Mouse (Mus musculus): ENCODE measurements at regions not wholly inside any gene's neighbourhood (a gene's known extent, or its start where the extent isn't known, plus 50 kb on each side); places are given as distances from the start of the nearest gene placed in this dataset.

DNA sequence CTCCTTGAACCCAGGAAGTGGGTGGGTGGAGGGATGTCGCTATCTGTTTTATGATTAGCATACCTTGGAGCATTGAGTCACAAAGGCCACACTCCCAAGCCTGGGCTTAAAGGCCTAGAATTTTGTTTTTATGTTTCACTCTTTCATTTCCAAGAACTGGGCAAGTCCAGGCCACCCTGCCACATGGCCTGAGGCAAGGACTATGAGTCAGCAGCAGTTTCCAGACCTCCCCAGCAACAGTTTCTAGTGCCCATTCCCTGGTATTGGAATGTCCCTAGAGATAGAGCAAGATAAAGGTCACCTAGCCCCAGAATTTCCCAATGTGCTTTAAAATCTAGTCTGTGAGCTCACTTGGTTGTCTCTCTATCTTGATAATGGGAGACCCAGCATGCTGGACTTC is 178.0 kb downstream of the Samd5 start:
- H3K4me3 ChIP-seq (replicated peaks; ENCODE audit: low read length): no peak overlapping the region
- no peak for ATAC-seq (ENCODE audit: insufficient read depth, low FRiP score)
- no peak overlapping the region for H3K27ac ChIP-seq (ENCODE audit: low read length)
- 100% methylated on average over 1 of the region's 1 CpGs for WGBS
- H3K4me2 ChIP-seq (ENCODE audit: low read depth, low read length): no peak overlapping the region
- H3K27me3 ChIP-seq (ENCODE audit: control insufficient read depth, insufficient read depth, low read length): no peaks in the 10 kb centered on the region
- no peaks in the 10 kb centered on the region for H3K4me1 ChIP-seq (ENCODE audit: control insufficient read depth, insufficient read depth, low read length)
- no peak overlapping the region for H3K9ac ChIP-seq (ENCODE audit: low read length)
- no peaks in the 10 kb centered on the region for H3K9me3 ChIP-seq (replicated peaks; ENCODE audit: control insufficient read depth, low read length)
- no peaks in the 10 kb centered on the region for H3K36me3 ChIP-seq (ENCODE audit: control insufficient read depth, insufficient read depth, low read length)

- no peak overlapping the region for H3K4me3 ChIP-seq (replicated peaks; ENCODE audit: low read length)
- H3K9me3 ChIP-seq (replicated peaks; ENCODE audit: control insufficient read depth, low read length): no peaks in the 10 kb centered on the region
- H3K4me1 ChIP-seq (ENCODE audit: control insufficient read depth, insufficient read depth, low read length): no peaks in the 10 kb centered on the region
- H3K9ac ChIP-seq (ENCODE audit: low read length): no peak overlapping the region
- no peaks in the 10 kb centered on the region for H3K36me3 ChIP-seq (ENCODE audit: control insufficient read depth, insufficient read depth, low read length)
- H3K27me3 ChIP-seq (ENCODE audit: control insufficient read depth, insufficient read depth, low read length): no peaks in the 10 kb centered on the region
- H3K27ac ChIP-seq (ENCODE audit: low read length): no peak overlapping the region
- WGBS: 35% methylated on average over 6 of the region's 6 CpGs
- H3K4me2 ChIP-seq (ENCODE audit: low read depth, low read length): no peak overlapping the region
- no peak for ATAC-seq (ENCODE audit: insufficient read depth, low FRiP score)
Measured at GRCm38 (mm10) chr10:9495143-9495651, 179.8 kb downstream of the Samd5 start.

DNA sequence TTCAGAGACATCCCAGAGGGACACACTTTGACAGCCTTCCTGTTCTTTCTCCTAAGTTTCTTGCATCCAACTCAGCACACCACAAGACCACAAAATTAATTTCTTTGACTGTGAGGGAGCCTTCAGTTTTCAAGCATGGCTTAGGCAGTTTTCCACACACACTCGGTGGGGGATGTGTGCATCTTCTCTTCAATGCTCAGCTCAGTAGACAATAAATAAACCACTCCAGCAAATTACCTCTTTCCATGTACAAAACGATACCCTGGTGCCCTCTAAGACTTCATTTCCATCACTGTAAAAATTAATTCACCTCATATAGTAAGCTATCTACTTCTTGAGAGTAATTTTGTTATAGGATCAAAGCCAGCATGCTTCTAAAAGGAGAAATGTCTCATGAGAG is 184.6 kb downstream of the Samd5 start:
- WGBS: 79% methylated on average over 2 of the region's 2 CpGs
- Histone ChIP-seq H3K4me1 (ENCODE audit: control insufficient read depth, insufficient read depth, low read length) (no peaks in the 10 kb centered on the region), H3K4me2 (ENCODE audit: low read depth, low read length) (no peak overlapping the region), H3K4me3 (replicated peaks; ENCODE audit: low read length) (no peak overlapping the region), H3K36me3 (ENCODE audit: control insufficient read depth, insufficient read depth, low read length) (no peaks in the 10 kb centered on the region), H3K9me3 (replicated peaks; ENCODE audit: control insufficient read depth, low read length) (no peaks in the 10 kb centered on the region), H3K27ac (ENCODE audit: low read length) (no peak overlapping the region), H3K9ac (ENCODE audit: low read length) (no peak overlapping the region), H3K27me3 (ENCODE audit: control insufficient read depth, insufficient read depth, low read length) (no peaks in the 10 kb centered on the region)
- ATAC-seq (ENCODE audit: insufficient read depth, low FRiP score): no peak

GRCm38 (mm10) chr10:9462361-9462760 is 212.6 kb downstream of the Samd5 start:
- Histone ChIP-seq H3K9ac (ENCODE audit: low read length) (no peak overlapping the region), H3K4me1 (ENCODE audit: control insufficient read depth, insufficient read depth, low read length) (0 out of 2 replicates have a peak, but pooled peaks cover 7% of the 10 kb centered on the region), H3K27ac (ENCODE audit: low read length) (no peak overlapping the region), H3K9me3 (replicated peaks; ENCODE audit: control insufficient read depth, low read length) (no peaks in the 10 kb centered on the region), H3K27me3 (ENCODE audit: control insufficient read depth, insufficient read depth, low read length) (no peaks in the 10 kb centered on the region), H3K4me3 (replicated peaks; ENCODE audit: low read length) (no peak overlapping the region), H3K36me3 (ENCODE audit: control insufficient read depth, insufficient read depth, low read length) (no peaks in the 10 kb centered on the region), H3K4me2 (ENCODE audit: low read depth, low read length) (no peak overlapping the region)
- 55% methylated on average over 6 of the region's 6 CpGs for WGBS
- no peak for ATAC-seq (ENCODE audit: insufficient read depth, low FRiP score)

DNA sequence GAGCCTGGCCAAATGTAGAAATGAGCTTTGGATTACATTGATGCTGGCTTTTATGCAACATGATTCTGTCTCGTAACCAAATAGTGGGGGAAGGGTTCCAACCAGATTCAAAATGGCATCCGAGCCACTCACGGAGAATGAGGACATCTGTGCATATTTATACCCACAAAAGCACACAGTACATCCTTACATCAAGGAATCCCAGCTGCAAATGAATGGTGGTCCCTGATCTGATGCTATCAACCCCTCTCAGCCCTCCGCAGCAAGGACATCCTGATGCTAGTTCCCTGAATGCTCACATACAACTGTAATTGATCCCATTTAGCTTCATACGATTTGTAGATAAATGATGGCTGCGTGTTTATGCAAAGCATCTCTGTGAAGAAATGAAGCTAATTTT is 215.9 kb downstream of the Samd5 start:
- H3K27ac ChIP-seq (ENCODE audit: low read length): no peak overlapping the region
- ATAC-seq (ENCODE audit: insufficient read depth, low FRiP score): no peak
- H3K36me3 ChIP-seq (ENCODE audit: control insufficient read depth, insufficient read depth, low read length): no peaks in the 10 kb centered on the region
- no peaks in the 10 kb centered on the region for H3K27me3 ChIP-seq (ENCODE audit: control insufficient read depth, insufficient read depth, low read length)
- WGBS: 87% methylated on average over 6 of the region's 6 CpGs
- no peaks in the 10 kb centered on the region for H3K9me3 ChIP-seq (replicated peaks; ENCODE audit: control insufficient read depth, low read length)
- H3K9ac ChIP-seq (ENCODE audit: low read length): no peak overlapping the region
- H3K4me3 ChIP-seq (replicated peaks; ENCODE audit: low read length): no peak overlapping the region
- H3K4me2 ChIP-seq (ENCODE audit: low read depth, low read length): no peak overlapping the region
- 0 out of 2 replicates have a peak, but pooled peaks cover 7% of the 10 kb centered on the region for H3K4me1 ChIP-seq (ENCODE audit: control insufficient read depth, insufficient read depth, low read length)

GRCm38 (mm10) chr10:9458466-9458865 is 216.5 kb downstream of the Samd5 start:
- 0 out of 2 replicates have a peak, but pooled peaks cover 7% of the 10 kb centered on the region for H3K4me1 ChIP-seq (ENCODE audit: control insufficient read depth, insufficient read depth, low read length)
- H3K4me2 ChIP-seq (ENCODE audit: low read depth, low read length): no peak overlapping the region
- WGBS: 66% methylated on average over 2 of the region's 2 CpGs
- no peaks in the 10 kb centered on the region for H3K27me3 ChIP-seq (ENCODE audit: control insufficient read depth, insufficient read depth, low read length)
- no peak overlapping the region for H3K4me3 ChIP-seq (replicated peaks; ENCODE audit: low read length)
- no peaks in the 10 kb centered on the region for H3K36me3 ChIP-seq (ENCODE audit: control insufficient read depth, insufficient read depth, low read length)
- no peaks in the 10 kb centered on the region for H3K9me3 ChIP-seq (replicated peaks; ENCODE audit: control insufficient read depth, low read length)
- ATAC-seq (ENCODE audit: insufficient read depth, low FRiP score): no peak
- no peak overlapping the region for H3K27ac ChIP-seq (ENCODE audit: low read length)
- no peak overlapping the region for H3K9ac ChIP-seq (ENCODE audit: low read length)

- Histone ChIP-seq H3K9me3 (replicated peaks; ENCODE audit: control insufficient read depth, low read length) (no peaks in the 10 kb centered on the region), H3K9ac (ENCODE audit: low read length) (no peak overlapping the region), H3K4me1 (ENCODE audit: control insufficient read depth, insufficient read depth, low read length) (0 out of 2 replicates have a peak, but pooled peaks cover 3% of the 10 kb centered on the region), H3K4me2 (ENCODE audit: low read depth, low read length) (no peak overlapping the region), H3K36me3 (ENCODE audit: control insufficient read depth, insufficient read depth, low read length) (no peaks in the 10 kb centered on the region), H3K27me3 (ENCODE audit: control insufficient read depth, insufficient read depth, low read length) (no peaks in the 10 kb centered on the region), H3K27ac (ENCODE audit: low read length) (no peak overlapping the region), H3K4me3 (replicated peaks; ENCODE audit: low read length) (no peak overlapping the region)
- 89% methylated on average over 1 of the region's 1 CpGs for WGBS
- no peak for ATAC-seq (ENCODE audit: insufficient read depth, low FRiP score)
Measured at GRCm38 (mm10) chr10:9457222-9457621, 217.8 kb downstream of the Samd5 start.

DNA sequence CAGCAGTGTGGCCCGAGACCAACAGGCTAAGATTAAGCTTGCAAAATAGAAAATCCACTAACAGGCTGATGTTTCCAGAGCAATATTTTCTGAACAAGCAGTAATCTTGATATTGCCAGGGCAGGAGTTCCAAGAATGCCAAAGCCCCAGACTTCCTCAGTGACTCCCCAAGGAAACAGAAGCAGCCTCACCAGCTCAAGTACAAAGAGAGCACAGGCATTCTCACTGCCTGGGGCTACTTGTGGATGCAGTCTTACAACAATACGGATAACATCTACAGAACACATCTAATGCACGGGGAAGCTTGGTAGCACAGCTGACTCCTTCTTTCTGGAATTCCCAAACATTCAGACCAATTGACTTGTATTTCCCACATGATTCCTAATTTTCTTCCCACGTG is 235.9 kb downstream of the Samd5 start:
- no peak overlapping the region for H3K9ac ChIP-seq (ENCODE audit: low read length)
- no peaks in the 10 kb centered on the region for H3K27me3 ChIP-seq (ENCODE audit: control insufficient read depth, insufficient read depth, low read length)
- H3K4me3 ChIP-seq (replicated peaks; ENCODE audit: low read length): no peak overlapping the region
- no peak overlapping the region for H3K27ac ChIP-seq (ENCODE audit: low read length)
- H3K4me2 ChIP-seq (ENCODE audit: low read depth, low read length): no peak overlapping the region
- WGBS: 51% methylated on average over 4 of the region's 4 CpGs
- H3K4me1 ChIP-seq (ENCODE audit: control insufficient read depth, insufficient read depth, low read length): no peaks in the 10 kb centered on the region
- H3K36me3 ChIP-seq (ENCODE audit: control insufficient read depth, insufficient read depth, low read length): no peaks in the 10 kb centered on the region
- no peak for ATAC-seq (ENCODE audit: insufficient read depth, low FRiP score)
- no peaks in the 10 kb centered on the region for H3K9me3 ChIP-seq (replicated peaks; ENCODE audit: control insufficient read depth, low read length)

DNA sequence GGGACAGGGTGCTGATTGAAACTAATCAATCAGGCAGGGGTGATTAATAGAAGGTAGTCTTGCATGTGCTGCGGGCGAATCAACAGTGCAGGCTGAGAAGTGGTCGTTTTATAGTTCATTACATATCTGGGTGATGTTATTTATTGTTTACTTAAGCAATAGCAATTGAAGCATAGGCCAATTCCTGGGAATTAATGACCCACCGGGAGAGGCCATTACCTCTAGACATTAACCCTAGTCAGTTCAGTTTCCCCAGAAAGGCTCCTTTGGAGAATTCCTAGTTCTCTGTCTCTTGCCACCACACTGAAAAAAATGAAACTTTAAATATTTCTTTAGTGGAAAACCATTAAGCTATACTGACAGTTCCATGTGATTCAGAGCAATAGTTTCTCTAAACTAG is 236.6 kb downstream of the Samd5 start:
- Histone ChIP-seq H3K4me2 (ENCODE audit: low read depth, low read length) (no peak overlapping the region), H3K36me3 (ENCODE audit: control insufficient read depth, insufficient read depth, low read length) (no peaks in the 10 kb centered on the region), H3K9me3 (replicated peaks; ENCODE audit: control insufficient read depth, low read length) (no peaks in the 10 kb centered on the region), H3K4me3 (replicated peaks; ENCODE audit: low read length) (no peak overlapping the region), H3K9ac (ENCODE audit: low read length) (no peak overlapping the region), H3K27me3 (ENCODE audit: control insufficient read depth, insufficient read depth, low read length) (no peaks in the 10 kb centered on the region), H3K27ac (ENCODE audit: low read length) (no peak overlapping the region), H3K4me1 (ENCODE audit: control insufficient read depth, insufficient read depth, low read length) (no peaks in the 10 kb centered on the region)
- WGBS: 51% methylated on average over 4 of the region's 4 CpGs
- ATAC-seq (ENCODE audit: insufficient read depth, low FRiP score): no peak

DNA sequence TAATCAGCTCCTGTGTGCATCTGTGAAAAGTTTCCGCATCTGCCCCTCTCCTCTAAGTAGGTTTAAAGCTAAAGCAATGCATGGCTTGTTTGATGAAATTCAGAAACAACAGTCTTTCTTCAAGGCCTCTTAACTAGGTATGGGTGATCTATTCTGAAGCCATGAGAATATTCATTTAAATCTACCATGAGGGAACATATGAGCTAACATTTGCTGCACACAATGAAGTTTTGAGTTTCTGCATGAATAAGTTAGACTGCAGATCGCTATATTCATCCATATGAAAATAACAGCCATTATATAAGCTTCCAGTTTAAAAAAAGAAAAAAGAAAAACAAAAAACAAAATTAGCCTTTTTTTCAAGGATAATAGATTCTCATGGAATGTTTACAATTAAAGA is 245.9 kb downstream of the Samd5 start:
- Histone ChIP-seq H3K4me1 (ENCODE audit: control insufficient read depth, insufficient read depth, low read length) (no peaks in the 10 kb centered on the region), H3K9me3 (replicated peaks; ENCODE audit: control insufficient read depth, low read length) (no peaks in the 10 kb centered on the region), H3K27me3 (ENCODE audit: control insufficient read depth, insufficient read depth, low read length) (no peaks in the 10 kb centered on the region), H3K27ac (ENCODE audit: low read length) (no peak overlapping the region), H3K36me3 (ENCODE audit: control insufficient read depth, insufficient read depth, low read length) (no peaks in the 10 kb centered on the region), H3K9ac (ENCODE audit: low read length) (no peak overlapping the region), H3K4me2 (ENCODE audit: low read depth, low read length) (no peak overlapping the region), H3K4me3 (replicated peaks; ENCODE audit: low read length) (no peak overlapping the region)
- WGBS: 92% methylated on average over 2 of the region's 2 CpGs
- no peak for ATAC-seq (ENCODE audit: insufficient read depth, low FRiP score)
